Mouse (Mus musculus) kidney, adult 2 months (tissue): ENCODE measurements at regions not wholly inside any gene's neighbourhood (a gene's known extent, or its start where the extent isn't known, plus 50 kb on each side); places are given as distances from the start of the nearest gene placed in this dataset.

ENCODE experiments used
- CTCF ChIP-seq: fragments of 200-500 bp; conservative IDR thresholded peaks from 2 replicates; pipeline ENCODE4 v1.5.1; 2011; ENCODE audit warnings: low read depth, mild to moderate bottlenecking, control low read depth, low read length, moderate library complexity, mixed read lengths; ENCODE audit not compliant: insufficient read depth, insufficient read length
- POLR2A ChIP-seq: fragments of 200-500 bp; IDR thresholded peaks from one replicate; pipeline ENCODE4 v1.6.1; 2011; ENCODE audit warnings: low read depth, low read length, control low read depth

GRCm38 (mm10) chr1:51647955-51648354, 169.7 kb upstream of the Nabp1 start:
- TF ChIP-seq POLR2A = no peak
- TF ChIP-seq CTCF = no peak
